Mouse (Mus musculus) B cell, adult 2 months (primary cell): ENCODE data around the gene Olfr1265.

Experiments used
- DNase-seq, 2 experiments: peaks; one replicate each; pipeline ENCODE4 v3.0.0; 2022

Gene Olfr1265

DNA sequence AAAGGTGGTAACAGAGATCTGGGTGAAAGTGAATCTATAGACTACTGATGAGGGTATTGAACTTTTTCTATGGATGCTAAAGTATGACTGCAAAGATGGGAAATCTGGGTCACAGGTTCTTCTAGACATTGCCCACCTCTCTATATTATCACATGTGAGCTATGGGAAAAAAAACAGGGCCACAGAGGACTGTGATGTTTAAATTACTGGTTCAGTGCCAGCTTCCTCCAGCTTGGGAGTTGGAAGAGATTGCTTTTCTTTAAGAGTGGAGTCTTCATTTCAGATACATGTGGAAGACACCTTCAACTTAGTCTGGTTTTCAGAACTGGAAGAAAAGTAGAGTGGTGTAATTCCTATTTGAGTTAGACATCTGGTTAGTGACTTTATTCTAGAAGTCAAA is at the start of gene Olfr1265:
Gene Olfr1265 (plus strand): TSS at position 301 of the 400 bp plus-strand sequence.
- DNase-seq: no peak

DNA sequence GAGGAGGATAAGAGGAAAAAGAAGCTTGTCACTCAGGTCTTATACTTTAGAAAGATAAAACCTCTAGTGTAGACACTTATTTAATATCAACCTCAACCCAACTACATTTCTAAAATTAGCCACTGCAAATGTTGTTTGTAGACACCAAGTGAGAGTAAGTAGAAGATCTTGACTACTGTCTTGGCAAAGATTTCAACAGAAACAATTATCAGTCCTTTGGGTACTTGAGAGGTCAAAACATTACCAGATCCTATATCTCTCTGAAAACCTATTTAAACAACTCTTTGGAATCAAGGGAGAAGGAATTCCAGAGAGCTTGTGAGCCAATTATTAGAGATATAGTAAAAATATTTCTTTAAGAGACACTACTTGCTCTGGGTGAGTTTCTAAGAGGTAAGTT is 44.2 kb upstream of the Olfr1265 start, which contains the start of gene Olfr1261:
Gene Olfr1261 (plus strand): TSS at position 301 of the 400 bp plus-strand sequence.
- no peak for DNase-seq

- no peak for DNase-seq
These were observed 35.3 kb upstream of the Olfr1265 start, which contains the start of gene Olfr1262 for GRCm38 (mm10) chr2:89999845-90000244. Olfr1262 (plus strand) TSS chr2:90000145.

DNA sequence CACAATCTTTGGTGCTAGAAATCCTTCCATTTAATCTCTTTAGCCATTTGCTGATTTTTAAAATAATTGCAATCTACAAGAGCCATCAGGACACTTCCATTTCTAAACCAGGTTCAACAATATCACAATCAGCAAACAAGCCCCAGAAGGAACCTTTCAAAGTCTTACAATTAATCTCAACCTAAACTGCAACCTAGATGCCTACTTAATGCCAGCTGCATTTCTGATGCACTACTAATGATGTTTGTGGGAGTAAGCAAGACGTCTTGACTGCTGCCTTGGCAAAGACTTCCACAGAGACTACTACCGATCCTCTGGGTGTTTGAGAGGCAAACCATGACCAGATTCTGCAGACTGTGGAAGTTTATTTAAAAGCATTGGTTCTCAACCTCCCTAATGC is 23.3 kb upstream of the Olfr1265 start, which contains the start of gene Olfr1263:
Gene Olfr1263 (plus strand): TSS at position 301 of the 400 bp plus-strand sequence.
- no peak for DNase-seq

DNA sequence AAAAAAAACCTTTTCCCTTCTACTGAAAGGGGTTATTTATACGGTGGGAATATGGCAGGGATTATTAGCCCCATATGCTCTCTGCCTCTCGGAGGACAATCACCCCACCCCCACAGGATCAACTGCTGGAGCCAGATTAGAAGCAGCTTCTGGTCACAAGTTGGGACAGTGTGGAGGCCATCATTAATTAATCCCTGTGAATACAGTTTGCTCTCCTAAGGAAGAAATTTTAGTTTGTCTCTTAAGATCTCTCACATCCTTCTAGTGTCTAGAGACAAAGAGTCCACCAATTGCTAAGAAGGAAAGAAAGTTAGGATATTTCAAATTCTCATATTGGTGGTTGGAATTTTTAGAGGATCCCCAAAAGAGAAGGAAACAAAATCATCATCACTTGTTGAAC is 9.7 kb upstream of the Olfr1265 start, which contains the start of gene Olfr1264:
Gene Olfr1264 (minus strand): TSS at position 101 of the 400 bp plus-strand sequence.
- no peak for DNase-seq

GRCm38 (mm10) chr2:90063494-90063893 is 28.4 kb downstream of the Olfr1265 start, which contains the start of gene Olfr140:
Olfr140 (minus strand) TSS chr2:90063594.
- DNase-seq: no peak

DNA sequence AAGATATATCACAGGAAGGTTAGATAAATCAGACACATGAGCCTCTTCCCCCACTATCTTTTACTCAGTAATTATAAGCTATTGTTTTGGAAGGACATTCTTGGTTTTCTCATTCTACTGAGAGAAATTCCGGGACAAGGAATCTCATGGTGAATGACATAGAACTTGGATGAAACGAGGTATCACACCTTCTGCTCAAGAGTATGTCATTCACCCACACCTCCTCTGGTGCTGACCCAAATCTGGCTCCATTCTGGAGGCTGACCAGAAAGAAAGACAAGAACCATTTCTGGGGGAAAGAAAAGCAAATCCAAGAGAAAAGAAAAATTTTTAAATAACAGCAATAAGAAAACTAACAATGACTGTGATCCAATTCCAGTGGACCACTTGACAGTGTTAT is 34.9 kb downstream of the Olfr1265 start:
- no peak for DNase-seq
